ENCODE assay signal across 10 mouse cellular contexts in the genomic region with DNA sequence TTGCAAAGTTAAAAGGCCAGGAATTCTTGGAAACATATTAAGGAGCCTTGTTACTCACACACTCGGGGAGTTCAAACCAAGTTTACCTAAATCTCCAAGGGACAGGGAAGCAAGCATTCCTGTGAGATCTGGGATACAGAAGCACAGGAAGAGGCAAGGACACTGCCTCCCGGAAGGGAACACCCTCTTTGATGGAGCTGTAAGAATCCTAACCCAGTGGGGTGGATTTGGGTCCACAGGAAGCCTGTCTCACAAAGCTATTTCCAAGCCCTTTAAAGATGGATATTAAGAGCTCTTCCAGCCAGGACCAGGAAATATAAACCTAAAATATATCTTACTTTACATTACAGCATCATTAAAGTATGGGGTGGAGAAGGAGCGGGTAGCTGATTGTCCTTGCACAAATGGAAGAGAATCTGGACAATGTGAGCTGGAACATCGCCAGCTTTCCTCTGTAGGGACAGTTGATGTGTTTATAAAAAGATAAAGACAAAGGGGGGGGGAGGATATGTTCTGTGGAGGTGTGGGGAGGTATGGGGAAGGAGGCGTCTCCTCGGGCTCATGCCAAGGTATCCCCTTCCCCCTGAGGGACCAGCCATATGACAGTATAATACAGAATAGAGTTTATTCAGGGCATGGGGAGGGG. TPM values are rescaled to one million over a fixed set of nuclear protein-coding genes. Genes with fewer than 3 reads are reported as not detected.
A peak's percentile ranks its signal among the peaks of the same experiment; 100 is the strongest.
DNase-seq lines count a peak whose midpoint lies in the region; ATAC-seq lines count a peak whose summit lies in the region.
"Had no signal": no experiment of that assay in that cellular context is flagged by ENCODE, and none has a peak within 500 bp of the region (broad histone marks: within the 10 kb centered on the region; RNA-seq: fewer than 3 reads in every experiment).

No protein-coding gene starts in this region.

- H3K4me2 ChIP-seq in intestine, embryonic 15.5 days (replicated peaks), result no peak overlapping the region
- no peak overlapping the region for H3K4me2 ChIP-seq in lung, embryonic 16.5 days (ENCODE audit: low read depth, low read length)
- H3K4me2 ChIP-seq: embryonic facial prominence, embryonic 15.5 days had no signal

- DNase-seq in heart, adult 11 months, result peak; percentile 94
- no peak for DNase-seq in heart, embryonic 10.5 days (ENCODE audit: low spot score)
- peak; percentile 32 to 65 for DNase-seq in heart, adult 9 months (ENCODE audit: low spot score in 2 of 2)
- no peak for DNase-seq in embryo, embryonic 10 days (ENCODE audit: low spot score)
- no peak for DNase-seq in thymus, postnatal 36 days
- DNase-seq: thymus, adult 2 months had no signal

- H3K9me3 ChIP-seq in heart, embryonic 10.5 days, result no peaks in the 10 kb centered on the region
- H3K9me3 ChIP-seq in intestine, embryonic 15.5 days, result no peaks in the 10 kb centered on the region
- no peaks in the 10 kb centered on the region for H3K9me3 ChIP-seq in lung, embryonic 16.5 days (ENCODE audit: control insufficient read depth, low read length)
- H3K9me3 ChIP-seq: embryonic facial prominence, embryonic 15.5 days had no signal

- no peak overlapping the region for H3K4me3 ChIP-seq in heart, embryonic 10.5 days
- no peak overlapping the region for H3K4me3 ChIP-seq in intestine, embryonic 15.5 days (replicated peaks)
- no peak overlapping the region for H3K4me3 ChIP-seq in lung, embryonic 16.5 days (ENCODE audit: low read length)
- H3K4me3 ChIP-seq: embryonic facial prominence, embryonic 15.5 days had no signal

- peaks cover 9% of the 10 kb centered on the region; the same call in 1 of the 2 replicates for H3K4me1 ChIP-seq in heart, embryonic 10.5 days
- 0 out of 2 replicates have a peak, but pooled peaks cover 8% of the 10 kb centered on the region for H3K4me1 ChIP-seq in intestine, embryonic 15.5 days (replicated peaks)
- peaks cover 17% of the 10 kb centered on the region for H3K4me1 ChIP-seq in lung, embryonic 16.5 days (replicated peaks; ENCODE audit: control insufficient read depth, insufficient read depth, low read length)

- no peak overlapping the region for H3K27ac ChIP-seq in heart, embryonic 10.5 days
- no peak overlapping the region; the same call in 1 of the 2 replicates for H3K27ac ChIP-seq in intestine, embryonic 15.5 days
- peak overlapping the region; percentile 38 for H3K27ac ChIP-seq in lung, embryonic 16.5 days (ENCODE audit: low read length)
- H3K27ac ChIP-seq: embryonic facial prominence, embryonic 15.5 days had no signal

- ATAC-seq in intestine, embryonic 15.5 days, result peak; percentile 22; the same call in 1 of the 2 replicates
- no peak for ATAC-seq in lung, embryonic 16.5 days (ENCODE audit: low read depth)
- no peak for ATAC-seq in activated CD4-positive, CD25-positive, alpha-beta regulatory T cell, adult 4 months

- H3K36me3 ChIP-seq in heart, embryonic 10.5 days, result no peaks in the 10 kb centered on the region
- H3K36me3 ChIP-seq in intestine, embryonic 15.5 days, result no peaks in the 10 kb centered on the region
- no peaks in the 10 kb centered on the region for H3K36me3 ChIP-seq in lung, embryonic 16.5 days (ENCODE audit: control insufficient read depth, insufficient read depth, low read length)
- H3K36me3 ChIP-seq: embryonic facial prominence, embryonic 15.5 days had no signal

- H3K9ac ChIP-seq in intestine, embryonic 15.5 days, result no peak overlapping the region
- no peak overlapping the region for H3K9ac ChIP-seq in lung, embryonic 16.5 days (ENCODE audit: low read length)
- H3K9ac ChIP-seq: embryonic facial prominence, embryonic 15.5 days had no signal

- WGBS in heart, embryonic 10.5 days, result 56% methylated on average over 6 of the region's 6 CpGs
- 43% methylated on average over 6 of the region's 6 CpGs for WGBS in intestine, embryonic 15.5 days
- WGBS in lung, embryonic 16.5 days, result 21% methylated on average over 6 of the region's 6 CpGs

- H3K27me3 ChIP-seq in heart, embryonic 10.5 days (ENCODE audit: insufficient read depth, poor library complexity, severe bottlenecking), result no peaks in the 10 kb centered on the region
- no peaks in the 10 kb centered on the region for H3K27me3 ChIP-seq in intestine, embryonic 15.5 days (replicated peaks)
- no peaks in the 10 kb centered on the region for H3K27me3 ChIP-seq in lung, embryonic 16.5 days (ENCODE audit: control insufficient read depth, insufficient read depth, low read depth, low read length)
- H3K27me3 ChIP-seq: embryonic facial prominence, embryonic 15.5 days had no signal

RNA-seq across cellular contexts. Expression of a gene that starts 28.1 kb away (rescaled TPM):
- polyA plus RNA-seq in heart, embryonic 10.5 days (2016; fragmentation: Nextera tagmentation; extraction: Ambion mirVana), result 24.8 and 37.6 TPM in 2 replicates
- 13.5 and 14.3 TPM in 2 replicates for polyA plus RNA-seq in intestine, embryonic 15.5 days (2015; fragmentation: Nextera tagmentation; extraction: Ambion mirVana)
- polyA plus RNA-seq in lung, embryonic 16.5 days (2015; fragmentation: Nextera tagmentation; extraction: Ambion mirVana), result 21.5 and 22.4 TPM in 2 replicates
- under 1 TPM in 1 of 2 experiments, not detected in 1; 0.15 TPM for polyA plus RNA-seq in activated CD4-positive, CD25-positive, alpha-beta regulatory T cell, adult 4 months (2017; shearing (Covaris generic))

Comparison
In these comparisons a context has a peak if more than half of its experiments do, and no peak if none do; other contexts are left out.
1. DNase-seq: peak in heart, adult 11 months (single experiment) and heart, adult 9 months (2 of 2); none in heart, embryonic 10.5 days (single experiment), embryo, embryonic 10 days (single experiment) and thymus, postnatal 36 days (0 of 2).
2. RNA of a gene that starts 28.1 kb away (polyA plus RNA-seq): 24.8 to 37.6 TPM in heart, embryonic 10.5 days, 21.5 to 22.4 TPM in lung, embryonic 16.5 days and 13.5 to 14.3 TPM in intestine, embryonic 15.5 days; 0.15 TPM in activated CD4-positive, CD25-positive, alpha-beta regulatory T cell, adult 4 months; every median in the first group is over 10 times any median in the second.